Mouse (Mus musculus) splenic B cell, adult 2 months (primary cell): ENCODE data around the gene Myg1.
"Not testable (repeated sequence)": the region's sequence is repeated elsewhere in the genome, so short reads cannot be mapped to it uniquely, and the experiment has no call there.

Experiments used
- DNase-seq: peaks from one replicate; pipeline ENCODE4 v3.0.0-alpha.2; 2011; ENCODE audit warnings: low read depth, low spot score
- H3K27me3 ChIP-seq: 2 replicates; pipeline ENCODE4 v1.6.1; 2012; ENCODE audit warnings: mild to moderate bottlenecking, low read length, moderate library complexity, mixed read lengths; ENCODE audit not compliant: control insufficient read depth, poor library complexity, insufficient read depth, severe bottlenecking
- H3K36me3 ChIP-seq: 2 replicates; pipeline ENCODE4 v1.6.1; 2012; ENCODE audit warnings: mild to moderate bottlenecking, low read length, moderate library complexity, mixed read lengths; ENCODE audit not compliant: control insufficient read depth, poor library complexity, insufficient read depth, severe bottlenecking

Myg1 gene

DNA sequence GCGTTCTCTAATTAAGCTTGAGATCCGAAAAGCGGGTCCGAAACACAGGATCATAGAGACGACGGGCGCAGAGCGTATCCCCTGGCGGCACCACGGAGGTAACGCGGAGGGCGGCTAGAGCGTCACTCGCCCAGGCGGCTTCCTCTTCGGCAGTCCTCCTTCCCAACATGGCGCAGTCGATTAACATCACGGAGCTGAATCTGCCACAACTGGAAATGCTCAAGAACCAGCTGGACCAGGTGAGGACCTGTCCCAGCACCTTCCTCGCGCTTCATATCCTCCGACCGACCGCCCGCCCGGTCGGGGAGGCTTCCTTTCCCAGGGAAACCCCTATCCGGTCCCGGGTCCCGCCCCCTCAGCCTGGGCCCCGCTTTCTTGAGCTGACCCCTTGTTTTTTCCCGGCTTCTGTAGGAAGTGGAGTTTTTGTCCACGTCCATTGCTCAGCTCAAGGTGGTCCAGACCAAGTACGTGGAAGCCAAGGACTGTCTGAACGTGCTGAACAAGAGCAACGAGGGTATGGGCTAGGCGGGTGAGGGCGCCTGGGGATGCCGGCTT is 5.4 kb upstream of the Myg1 start, which contains the start of gene Pfdn5:
Pfdn5 (plus strand) TSS at position 95 of the 555 bp plus-strand sequence.
- DNase-seq = peak; percentile 91
- no peaks in the 10 kb centered on the region for H3K36me3 ChIP-seq
- no peaks in the 10 kb centered on the region for H3K27me3 ChIP-seq

DNA sequence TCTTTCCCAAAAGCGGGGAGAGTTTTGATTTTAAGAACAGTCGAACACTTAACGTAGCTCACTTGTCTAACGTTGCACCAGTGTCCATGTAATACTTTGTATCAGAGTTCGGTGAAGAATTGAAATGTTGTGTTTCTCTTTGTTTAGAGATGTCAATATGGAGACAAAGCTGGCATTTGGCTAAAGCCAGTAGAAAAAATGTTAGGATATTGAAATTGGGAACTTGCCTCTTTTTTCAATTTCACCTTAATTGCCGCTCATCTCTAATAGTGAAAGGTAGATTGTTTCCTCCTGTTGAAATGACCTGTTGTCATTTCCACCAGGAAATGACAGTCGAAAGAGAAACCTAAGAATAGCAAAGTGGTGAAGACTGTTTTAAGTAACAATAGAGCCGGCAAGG is 4.6 kb upstream of the Myg1 start:
- Histone ChIP-seq H3K27me3 (no peaks in the 10 kb centered on the region), H3K36me3 (no peaks in the 10 kb centered on the region)
- DNase-seq = no peak

DNA sequence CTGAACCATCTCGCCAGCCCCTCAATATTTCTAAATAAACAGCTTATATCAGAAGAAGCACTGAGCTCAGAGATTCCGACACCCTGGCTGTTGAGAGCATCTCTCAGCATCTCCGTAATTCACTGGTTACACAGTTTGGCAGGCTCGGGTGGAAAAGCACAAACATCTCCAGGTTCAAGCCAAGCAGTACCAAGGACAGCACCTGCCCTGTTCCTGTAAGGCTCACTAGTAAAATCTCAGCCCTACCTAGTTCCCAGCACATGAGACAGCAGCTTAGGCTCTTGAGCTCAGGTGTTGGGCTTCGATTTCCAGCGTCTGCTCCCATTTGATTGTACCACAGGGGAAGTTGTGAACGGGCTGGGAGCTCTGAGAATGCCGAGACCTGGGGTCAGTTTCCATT is 3.7 kb downstream of the Myg1 start:
- no peak for DNase-seq

DNA sequence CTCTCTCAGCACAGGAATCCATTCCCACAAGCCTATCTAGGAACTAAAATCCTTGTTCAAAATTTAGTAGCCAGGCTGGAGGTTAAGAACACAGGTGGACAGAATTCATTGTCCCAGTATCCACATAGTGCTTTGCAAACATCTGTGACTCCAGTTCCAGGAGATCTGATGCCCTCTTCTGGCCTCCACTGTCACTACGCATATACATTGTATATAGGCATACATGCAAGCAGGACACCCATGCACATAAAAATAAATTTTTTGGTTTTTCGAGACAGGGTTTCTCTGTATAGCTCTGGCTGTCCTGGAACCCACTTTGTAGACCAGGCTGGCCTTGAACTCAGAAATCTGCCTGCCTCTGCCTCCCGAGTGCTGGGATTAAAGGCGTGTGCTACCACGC is 4.4 kb downstream of the Myg1 start:
- H3K27me3 ChIP-seq = not testable (repeated sequence)
- H3K36me3 ChIP-seq = peaks cover 15% of the 10 kb centered on the region
- DNase-seq = peak; percentile 59

More for the DNA sequence above, 3.7 kb downstream of the Myg1 start:
- Histone ChIP-seq H3K36me3 (peaks cover 12% of the 10 kb centered on the region), H3K27me3 (no peaks in the 10 kb centered on the region)

DNA sequence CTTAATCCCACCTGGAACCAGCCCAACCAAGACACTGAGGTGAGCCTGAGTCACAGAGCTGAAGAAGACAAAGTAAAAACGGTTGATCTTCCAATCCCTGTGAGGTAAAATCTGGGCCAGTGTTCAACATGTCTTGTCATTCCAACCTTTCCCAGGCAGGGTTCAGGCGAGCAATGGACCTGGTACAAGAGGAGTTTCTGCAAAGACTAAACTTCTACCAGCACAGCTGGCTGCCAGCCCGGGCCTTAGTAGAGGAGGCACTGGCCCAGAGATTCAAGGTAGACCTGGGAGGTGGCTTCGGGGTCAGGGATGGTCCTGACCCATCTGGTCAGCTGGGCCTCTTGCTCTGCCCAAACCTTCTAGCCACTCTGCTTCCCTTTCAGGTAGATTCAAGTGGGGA is 5.4 kb downstream of the Myg1 start:
- Histone ChIP-seq H3K36me3 (peaks cover 15% of the 10 kb centered on the region), H3K27me3 (no peaks in the 10 kb centered on the region)
- no peak for DNase-seq

DNA sequence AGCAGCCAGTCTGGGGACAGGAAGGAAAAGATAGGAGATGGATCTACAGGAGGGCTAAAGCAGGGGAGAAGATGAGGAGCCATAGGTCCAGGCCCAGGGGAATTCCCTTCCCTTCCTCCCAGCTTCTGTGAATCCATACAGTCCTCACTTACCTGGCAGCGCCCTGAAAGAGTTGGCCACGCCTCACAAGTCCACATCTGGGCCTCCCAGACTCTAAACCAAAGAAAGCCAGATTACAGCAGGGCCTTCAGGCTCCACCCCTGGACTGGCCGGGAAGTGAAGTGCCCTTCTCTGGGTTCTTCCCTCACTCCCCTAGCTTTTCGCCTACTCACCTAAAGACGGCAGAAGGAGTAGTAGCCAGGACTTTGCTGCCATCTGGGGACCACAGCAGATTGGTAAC is 8.1 kb downstream of the Myg1 start:
- no peak for DNase-seq
- Histone ChIP-seq H3K36me3 (peaks cover 14% of the 10 kb centered on the region), H3K27me3 (no peaks in the 10 kb centered on the region)

DNA sequence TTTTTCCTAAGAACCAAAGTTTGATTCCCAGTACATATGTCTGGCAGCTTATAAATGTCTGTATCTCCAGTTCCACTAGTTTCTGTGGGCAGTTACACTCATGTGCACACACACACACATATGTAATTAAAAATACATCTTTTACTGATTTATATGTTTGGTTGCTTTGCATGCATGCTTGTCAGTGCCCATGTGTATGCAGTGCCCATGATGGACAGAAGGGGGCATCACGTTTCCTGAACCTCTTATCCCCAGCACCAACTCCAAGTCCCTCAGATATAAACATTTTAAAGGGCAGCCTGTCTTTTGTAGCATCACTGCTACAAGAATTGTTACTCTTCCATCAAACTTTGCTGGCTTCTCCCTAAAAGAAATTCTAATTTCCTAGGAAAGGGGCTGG is 10.1 kb downstream of the Myg1 start:
- no peaks in the 10 kb centered on the region for H3K27me3 ChIP-seq
- H3K36me3 ChIP-seq = peaks cover 14% of the 10 kb centered on the region
- peak; percentile 79 for DNase-seq

DNA sequence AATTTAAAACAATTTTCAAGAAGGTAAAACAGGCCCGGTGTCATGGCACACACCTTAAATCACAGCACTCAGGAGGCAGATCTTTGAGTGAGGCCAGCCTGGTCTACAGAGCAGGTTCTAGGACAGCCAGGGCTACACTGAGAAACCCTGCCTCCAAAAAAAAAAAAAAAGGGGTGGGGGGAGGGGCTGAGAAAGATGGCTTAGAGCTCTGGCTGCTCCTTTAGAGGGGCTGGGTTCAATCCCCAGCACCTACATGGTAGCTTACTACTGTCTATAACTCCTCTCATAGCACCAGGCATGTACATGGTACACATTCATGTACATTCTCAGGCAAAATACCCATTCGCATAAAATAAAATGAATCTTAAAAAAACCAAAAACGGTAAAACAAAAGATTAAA is 13.0 kb downstream of the Myg1 start:
- peaks cover 12% of the 10 kb centered on the region for H3K36me3 ChIP-seq
- no peaks in the 10 kb centered on the region for H3K27me3 ChIP-seq
- no peak for DNase-seq

DNA sequence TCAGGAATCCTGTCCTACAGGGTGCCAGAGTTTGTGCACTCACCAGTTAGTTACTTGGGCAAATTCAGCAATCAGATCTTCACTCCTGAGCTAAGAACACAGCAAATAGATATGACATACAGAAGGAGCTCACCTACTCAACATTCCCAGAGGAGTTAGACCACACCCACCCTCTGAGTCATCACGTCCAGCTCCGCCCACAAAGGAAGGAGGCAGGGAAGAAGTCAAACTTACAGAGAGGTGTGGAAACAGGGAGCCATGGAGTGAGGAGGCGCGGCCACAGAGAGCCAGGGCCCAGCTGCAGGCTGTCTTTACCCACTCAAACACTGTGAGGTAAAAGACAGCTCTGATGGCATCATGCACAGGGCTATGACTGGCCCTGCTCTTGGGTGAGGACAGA is 14.9 kb downstream of the Myg1 start:
- Histone ChIP-seq H3K36me3 (peaks cover 4% of the 10 kb centered on the region), H3K27me3 (no peaks in the 10 kb centered on the region)
- no peak for DNase-seq

DNA sequence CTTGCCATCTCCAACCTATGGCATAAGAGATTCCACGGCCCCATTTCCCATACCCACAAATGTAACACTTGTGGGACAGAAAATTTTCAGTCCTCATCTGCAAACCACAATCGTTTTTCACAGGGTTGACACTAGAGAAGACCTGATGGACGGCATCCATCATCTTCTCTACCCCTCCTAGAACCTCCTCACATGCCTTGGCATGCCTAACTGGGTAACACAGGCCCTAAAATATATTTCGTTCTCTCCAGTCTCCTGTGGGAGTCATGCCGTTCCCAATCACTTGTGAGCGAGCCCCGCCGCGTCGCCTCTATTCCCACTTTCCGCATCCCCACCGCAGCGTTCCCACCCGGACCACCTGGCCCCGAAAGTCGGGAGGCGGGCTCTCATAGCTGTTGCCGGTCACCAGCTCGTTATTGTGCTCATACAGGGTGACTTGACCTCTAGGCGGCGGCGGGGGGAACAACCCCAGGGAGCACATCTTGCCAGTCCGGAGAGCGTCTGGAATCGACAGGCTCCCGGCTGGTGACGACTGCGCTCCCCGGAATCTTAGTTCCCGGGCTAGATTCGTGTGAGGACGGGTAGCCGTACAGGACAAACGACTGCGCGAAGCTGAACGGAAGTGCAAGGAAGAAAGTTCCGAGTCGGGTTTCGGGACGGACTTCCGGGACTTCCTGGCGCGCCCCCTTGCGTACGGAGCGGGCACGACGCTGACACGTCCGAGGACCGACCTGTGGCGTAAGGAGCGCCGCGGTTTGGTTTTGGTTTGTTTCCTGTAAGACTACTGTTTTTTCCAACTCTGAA is 18.8 kb downstream of the Myg1 start, which contains the start of gene Aaas:
Aaas (minus strand) TSS at position 634 of the 804 bp plus-strand sequence.
- peaks cover 2% of the 10 kb centered on the region for H3K36me3 ChIP-seq
- H3K27me3 ChIP-seq = no peaks in the 10 kb centered on the region
- peak; percentile 96 for DNase-seq

DNA sequence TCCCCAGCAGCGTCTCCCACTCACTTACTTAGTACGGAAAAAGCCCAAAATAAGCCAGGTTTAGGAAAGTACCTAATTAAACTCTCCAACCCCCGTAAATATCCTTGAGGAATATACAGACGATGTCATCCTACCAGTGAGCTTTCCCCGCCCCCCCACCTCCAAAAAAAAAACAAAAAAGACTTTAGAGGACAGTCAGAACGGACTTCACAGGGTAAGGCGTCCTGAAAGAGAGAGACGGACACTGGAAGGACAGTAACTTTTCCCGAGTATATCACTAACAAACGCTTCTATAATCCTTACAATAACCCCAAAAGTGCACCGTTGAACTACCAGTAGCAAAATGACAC is 19.4 kb downstream of the Myg1 start:
- DNase-seq = no peak
- no peaks in the 10 kb centered on the region for H3K27me3 ChIP-seq
- H3K36me3 ChIP-seq = peaks cover 2% of the 10 kb centered on the region

DNA sequence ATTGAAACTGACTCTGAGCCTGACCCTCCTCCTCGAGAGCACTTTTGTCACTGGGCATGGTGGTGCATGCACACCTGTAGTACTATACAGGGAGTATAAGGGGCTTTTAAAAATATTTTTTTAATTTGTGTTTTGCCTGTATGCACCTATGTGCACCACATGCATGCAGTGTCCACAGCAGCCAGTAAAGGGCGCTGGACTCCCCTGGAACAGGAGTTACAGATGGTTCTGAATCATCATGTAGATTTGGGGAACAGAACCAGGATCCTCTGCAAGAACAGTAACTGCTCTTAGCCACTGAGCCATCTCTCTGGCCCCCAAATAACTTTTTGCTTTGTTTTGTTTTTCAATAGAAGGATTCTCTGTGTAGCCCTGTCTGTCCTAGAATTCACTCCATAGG is 20.7 kb downstream of the Myg1 start:
- peak; percentile 22 for DNase-seq
- Histone ChIP-seq H3K27me3 (no peaks in the 10 kb centered on the region), H3K36me3 (no peaks in the 10 kb centered on the region; the same call in 1 of the 2 replicates)

DNA sequence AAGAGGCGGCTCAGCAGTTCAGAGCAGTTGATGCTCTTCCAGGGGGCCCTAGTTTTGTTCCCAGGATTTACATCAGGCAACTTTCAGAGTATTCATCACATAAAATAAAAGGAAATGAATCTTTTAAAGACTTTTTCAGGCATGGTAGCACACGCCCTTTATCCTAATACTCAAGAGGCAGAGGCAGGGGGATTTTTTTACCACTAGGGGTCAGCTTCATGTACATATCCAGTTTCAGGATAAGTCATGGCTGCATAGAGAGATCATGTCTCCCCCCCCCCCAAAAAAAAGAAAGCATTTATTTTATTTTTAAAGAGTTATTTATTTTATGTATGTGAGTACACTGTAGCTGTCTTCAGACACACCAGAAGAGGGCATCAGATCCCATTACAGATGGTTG is 22.5 kb downstream of the Myg1 start:
- H3K36me3 ChIP-seq = no peaks in the 10 kb centered on the region
- DNase-seq = no peak
- no peaks in the 10 kb centered on the region for H3K27me3 ChIP-seq

DNA sequence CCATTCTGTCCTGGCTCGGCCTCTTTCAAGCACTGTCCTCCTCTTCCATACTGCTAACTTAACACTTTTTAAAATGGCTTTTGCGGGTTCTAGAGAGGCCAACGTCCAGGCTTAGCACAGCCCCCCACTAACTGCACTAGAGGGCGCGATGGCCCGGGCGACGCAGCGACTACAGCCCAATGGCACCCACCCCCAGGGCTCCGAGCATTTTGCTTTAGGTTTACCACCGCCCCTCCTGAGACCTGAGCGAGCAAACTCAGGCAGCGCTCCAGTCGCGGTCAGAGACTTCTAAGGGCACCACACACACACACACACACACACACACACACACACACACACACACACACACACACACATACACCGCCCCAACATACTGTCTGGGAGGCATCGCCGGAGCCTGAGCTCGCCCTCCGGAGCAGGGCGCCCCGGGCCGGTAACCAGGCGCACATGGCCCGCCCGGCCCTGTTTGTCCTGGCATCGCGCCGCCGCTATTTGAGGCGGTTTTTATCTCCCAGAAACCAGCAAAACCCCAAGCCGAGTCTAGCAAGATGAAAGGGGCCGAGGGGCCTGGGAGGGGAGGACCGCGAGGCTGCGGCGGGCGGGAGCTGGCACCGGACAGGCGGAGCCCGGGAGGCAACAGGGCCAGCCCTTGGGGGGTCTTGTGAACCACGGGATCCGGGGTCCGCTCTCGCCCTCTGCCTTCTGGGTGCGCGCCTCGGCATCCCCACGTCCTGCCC is 23.8 kb downstream of the Myg1 start:
- DNase-seq = peak; percentile 30
- Histone ChIP-seq H3K36me3 (no peaks in the 10 kb centered on the region), H3K27me3 (no peaks in the 10 kb centered on the region)

DNA sequence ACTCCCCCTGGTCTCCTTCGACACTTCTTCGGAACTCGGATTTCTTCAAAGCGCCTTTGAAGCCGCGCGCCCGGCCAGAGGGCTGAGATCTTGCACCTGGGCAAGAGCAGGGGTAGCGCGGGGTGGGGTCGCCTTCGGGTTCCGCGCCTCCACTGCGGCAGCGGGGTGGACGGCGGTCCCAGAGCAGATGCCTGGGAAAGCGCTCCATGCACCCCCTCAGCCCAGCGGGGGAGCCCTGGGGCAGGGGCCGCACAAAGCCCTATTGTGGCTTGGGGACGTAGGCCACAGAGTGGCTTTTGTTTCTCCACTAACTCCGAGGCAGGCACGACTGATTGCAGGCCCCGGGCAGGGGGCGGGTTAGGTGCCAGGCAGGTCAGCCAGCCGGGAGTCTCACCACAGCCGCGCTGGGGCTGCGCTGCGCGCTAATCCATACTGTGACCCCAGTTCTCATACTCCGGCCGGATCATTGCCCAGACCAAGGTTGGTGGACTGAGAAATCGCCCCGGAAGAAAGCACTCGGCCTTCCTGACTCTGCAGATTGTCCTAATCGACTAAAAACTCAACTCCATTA is 24.4 kb downstream of the Myg1 start:
- H3K36me3 ChIP-seq = no peaks in the 10 kb centered on the region
- no peak for DNase-seq

More for the DNA sequence above, 24.4 kb downstream of the Myg1 start:
- no peaks in the 10 kb centered on the region for H3K27me3 ChIP-seq
